Mouse (Mus musculus): ENCODE results near the gene Dclk1.

GRCm38 (mm10) chr3:55392605-55393004, 150.4 kb downstream of the Dclk1 start:
- TF ChIP-seq GATA1 (IDR thresholded peaks at IDR 0.05; ENCODE audit: low read length): no peak
- no peak for TF ChIP-seq TAL1 (IDR thresholded peaks at IDR 0.05; ENCODE audit: low read length)

Data from erythroblast, embryonic 14.5 days (primary cell).